Mouse (Mus musculus) forebrain, postnatal 0 days (tissue): Measurements from ENCODE around the gene Ralgapa1. TPM values are rescaled to one million over a fixed set of nuclear protein-coding genes. Genes with fewer than 3 reads are reported as not detected.
A peak's percentile ranks its signal among the peaks of the same experiment; 100 is the strongest.
"Not testable (repeated sequence)": the region's sequence is repeated elsewhere in the genome, so short reads cannot be mapped to it uniquely, and the experiment has no call there.

Experiments used
- ATAC-seq: fragments of 200-750 bp; cut with Nextera tagmentation; 2 replicates; pipeline ENCODE4 v1.8.0; 2017; ENCODE audit warnings: mild to moderate bottlenecking, moderate library complexity
- DNase-seq: peaks from one replicate; pipeline ENCODE4 v3.0.0-alpha.2; 2015
- H3K27ac ChIP-seq: fragments of 300-500 bp; sonication (generic); 2 replicates; pipeline ENCODE4 v1.5.1; 2014; ENCODE audit warnings: low read depth, mild to moderate bottlenecking, antibody characterized with exemption, low read length, moderate library complexity, mixed read lengths
- H3K27me3 ChIP-seq: fragments of 300-500 bp; sonication (generic); 2 replicates; pipeline ENCODE4 v1.6.1; 2014; ENCODE audit warnings: mild to moderate bottlenecking, low read length, mixed read lengths; ENCODE audit not compliant: insufficient read depth
- H3K36me3 ChIP-seq: fragments of 300-500 bp; sonication (generic); 2 replicates; pipeline ENCODE4 v1.6.1; 2014; ENCODE audit warnings: mild to moderate bottlenecking, moderate library complexity; ENCODE audit not compliant: insufficient read depth
- H3K4me1 ChIP-seq: fragments of 300-500 bp; sonication (generic); 2 replicates; pipeline ENCODE4 v1.6.1; 2014; ENCODE audit warnings: antibody characterized with exemption; ENCODE audit not compliant: insufficient read depth
- H3K4me2 ChIP-seq: fragments of 300-500 bp; sonication (generic); 2 replicates; pipeline ENCODE4 v1.6.1; 2014; ENCODE audit warnings: low read depth, mild to moderate bottlenecking, moderate library complexity
- H3K4me3 ChIP-seq: fragments of 300-500 bp; sonication (generic); 2 replicates; pipeline ENCODE4 v1.5.1; 2014; ENCODE audit warnings: low read depth, low read length, mixed read lengths
- H3K9ac ChIP-seq: fragments of 300-500 bp; sonication (generic); 2 replicates; pipeline ENCODE4 v1.6.1; 2014; ENCODE audit warnings: mild to moderate bottlenecking
- H3K9me3 ChIP-seq: fragments of 300-500 bp; sonication (generic); 2 replicates; pipeline ENCODE4 v1.6.1; 2016; ENCODE audit warnings: low read length
- CTCF ChIP-seq: sonication (generic); IDR thresholded peaks from 2 replicates; pipeline ENCODE4 v1.5.1; 2016; ENCODE audit warnings: antibody characterized with exemption, control low read depth, low read depth
- WGBS: fragments of 180-500 bp; shearing (Covaris S2); extraction: QIAGEN DNeasy Blood & Tissue Kit; methylation state at CpG from one replicate; pipeline ENCODE4 v1.1.7; 2014; 5-methylcytosine and 5-hydroxymethylcytosine counted together
- polyA plus RNA-seq: library from polyadenylated mRNA; unstranded; fragments of >200 nt; fragmentation: Nextera tagmentation; extraction: Ambion mirVana; gene quantifications from 2 replicates; pipeline ENCODE4 v1.2.1, GENCODE M21; 2015
- total RNA-seq: library from RNA; depleted of rRNA; stranded (reverse); fragments of >200 nt; gene quantifications from 2 replicates; pipeline ENCODE4 v1.2.3, GENCODE M21; 2014

Ralgapa1 gene
- total and polyA plus RNA-seq, 2 experiments from 2014 or later, result 14.8 to 107 TPM

DNA sequence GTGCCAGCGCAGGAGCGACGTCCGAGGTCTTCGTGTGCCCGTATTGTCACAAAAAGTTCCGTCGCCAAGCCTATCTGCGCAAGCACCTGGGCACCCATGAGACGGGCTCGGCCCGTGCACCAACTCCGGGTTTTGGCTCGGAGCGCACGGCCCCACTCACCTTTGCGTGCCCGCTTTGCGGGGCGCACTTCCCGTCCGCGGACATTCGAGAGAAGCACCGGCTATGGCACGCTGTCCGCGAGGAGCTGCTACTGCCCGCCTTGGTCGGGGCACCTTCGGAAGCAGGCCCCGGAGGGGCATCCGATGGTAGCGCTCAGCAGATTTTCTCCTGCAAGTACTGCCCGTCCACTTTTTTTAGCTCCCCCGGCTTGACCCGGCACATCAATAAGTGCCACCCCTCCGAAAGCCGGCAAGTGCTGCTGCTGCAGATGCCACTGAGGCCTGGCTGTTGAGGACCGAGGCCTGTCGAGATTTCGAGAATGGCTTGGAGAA lies 220.4 kb downstream of the Ralgapa1 start:
- H3K27ac ChIP-seq, result no peak overlapping the region
- no peak overlapping the region for H3K9ac ChIP-seq
- peaks cover 35% of the 10 kb centered on the region for H3K27me3 ChIP-seq
- peak overlapping the region; percentile 92 for H3K4me2 ChIP-seq
- peak overlapping the region; percentile 47 for H3K4me3 ChIP-seq
- DNase-seq, result peak; percentile 18
- H3K4me1 ChIP-seq, result peaks cover 10% of the 10 kb centered on the region; the same call in 1 of the 2 replicates
- no peak for TF ChIP-seq CTCF
- 8% methylated on average over 42 of the region's 42 CpGs for WGBS
- ATAC-seq, result 0 out of 2 replicates have a peak, but pooled peaks have one; percentile 1
- H3K9me3 ChIP-seq, result no peaks in the 10 kb centered on the region
- peaks cover 5% of the 10 kb centered on the region for H3K36me3 ChIP-seq

DNA sequence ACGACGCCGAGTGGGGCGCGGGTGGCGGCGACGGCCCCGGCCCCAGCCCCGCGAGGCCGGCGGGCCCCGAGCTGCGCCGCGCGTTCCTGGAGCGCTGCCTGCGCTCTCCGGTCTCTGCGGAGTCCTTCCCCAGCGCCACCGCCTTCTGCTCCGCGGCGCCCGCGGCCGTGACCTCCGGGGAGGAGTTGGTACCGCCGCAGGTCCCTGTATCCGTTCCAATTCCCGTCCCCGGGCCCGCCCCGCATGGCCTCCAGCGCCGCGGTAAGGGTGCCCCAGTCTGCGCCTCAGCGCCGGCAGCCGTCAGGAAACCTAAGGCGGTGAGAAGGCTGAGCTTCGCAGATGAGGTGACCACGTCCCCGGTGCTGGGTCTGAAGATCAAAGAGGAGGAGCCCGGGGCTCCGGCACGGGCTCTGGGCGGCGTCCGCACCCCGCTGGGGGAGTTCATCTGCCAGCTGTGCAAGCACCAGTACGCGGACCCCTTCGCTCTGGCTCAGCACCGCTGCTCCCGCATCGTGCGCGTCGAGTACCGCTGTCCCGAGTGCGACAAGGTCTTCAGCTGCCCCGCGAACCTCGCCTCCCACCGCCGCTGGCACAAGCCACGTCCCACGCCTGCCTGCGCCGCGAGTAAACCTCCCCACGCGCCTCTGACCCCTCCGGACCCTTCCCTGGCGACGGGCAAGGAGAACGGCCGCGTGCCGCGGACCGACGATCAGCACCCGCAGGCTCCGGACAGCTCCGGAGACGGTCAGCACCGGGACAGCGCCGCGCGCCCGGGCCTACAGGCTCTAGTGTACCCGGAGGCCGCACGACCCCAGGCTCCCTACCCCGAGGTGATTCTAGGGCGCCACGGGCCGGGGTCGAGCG lies 221.1 kb downstream of the Ralgapa1 start:
- Histone ChIP-seq H3K4me1 (peaks cover 10% of the 10 kb centered on the region; the same call in 1 of the 2 replicates), H3K9me3 (no peaks in the 10 kb centered on the region), H3K9ac (peak overlapping the region; percentile 45), H3K27ac (no peak overlapping the region), H3K36me3 (no peaks in the 10 kb centered on the region; the same call in 1 of the 2 replicates), H3K4me2 (peak overlapping the region; percentile 92), H3K4me3 (peak overlapping the region; percentile 47), H3K27me3 (peaks cover 35% of the 10 kb centered on the region)
- peak; percentile 46 for DNase-seq
- TF ChIP-seq CTCF, result no peak
- peak; percentile 61 for ATAC-seq
- WGBS, result 1% methylated on average over 108 of the region's 109 CpGs

- H3K27me3 ChIP-seq, result peaks cover 35% of the 10 kb centered on the region
- H3K36me3 ChIP-seq, result no peaks in the 10 kb centered on the region; the same call in 1 of the 2 replicates
- peak within 1 kb of the TSS; percentile 47 for H3K4me3 ChIP-seq
- no peaks in the 10 kb centered on the region for H3K9me3 ChIP-seq
- no peak within 1 kb of the TSS for H3K27ac ChIP-seq
- DNase-seq, result peak; percentile 51
- H3K4me2 ChIP-seq, result peak within 1 kb of the TSS; percentile 92
- ATAC-seq, result peak; percentile 70
- H3K9ac ChIP-seq, result peak within 1 kb of the TSS; percentile 45
- WGBS, result under 1% methylated on average over 65 of the region's 77 CpGs
- TF ChIP-seq CTCF, result no peak
- H3K4me1 ChIP-seq, result peaks cover 10% of the 10 kb centered on the region; the same call in 1 of the 2 replicates
These were observed 221.9 kb downstream of the Ralgapa1 start, which contains the start of gene Insm2 for GRCm38 (mm10) chr12:55598887-55599561. Gene Insm2, plus strand, starts transcription at chr12:55599427.

DNA sequence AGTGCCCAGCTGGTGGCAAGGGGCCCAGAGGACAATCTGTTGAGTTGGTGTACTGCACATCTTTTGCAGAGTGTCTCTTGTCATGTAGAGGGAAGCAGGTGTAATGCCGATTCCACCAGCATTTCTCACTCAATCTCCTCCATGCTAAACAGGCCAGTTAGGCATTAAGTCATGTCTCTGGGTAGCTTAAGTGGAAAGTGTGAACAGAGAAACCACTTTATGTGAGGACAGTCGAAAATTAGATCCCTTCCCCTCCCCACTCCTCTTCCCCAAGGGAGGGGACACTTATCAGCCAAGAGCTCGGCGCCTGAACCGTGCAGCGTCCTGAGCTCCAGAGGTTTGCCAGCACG lies 222.5 kb downstream of the Ralgapa1 start:
- peak overlapping the region; percentile 45; the same call in 1 of the 2 replicates for H3K9ac ChIP-seq
- peaks cover 35% of the 10 kb centered on the region for H3K27me3 ChIP-seq
- H3K4me2 ChIP-seq, result peak overlapping the region; percentile 92
- no peaks in the 10 kb centered on the region for H3K9me3 ChIP-seq
- H3K4me1 ChIP-seq, result peaks cover 10% of the 10 kb centered on the region; the same call in 1 of the 2 replicates
- DNase-seq (peak; percentile 27), ATAC-seq (no peak)
- TF ChIP-seq CTCF, result no peak
- H3K36me3 ChIP-seq, result no peaks in the 10 kb centered on the region; the same call in 1 of the 2 replicates
- peak overlapping the region; percentile 47 for H3K4me3 ChIP-seq
- no peak overlapping the region for H3K27ac ChIP-seq
- 5% methylated on average over 7 of the region's 7 CpGs for WGBS

GRCm38 (mm10) chr12:55586936-55587335 lies 234.0 kb downstream of the Ralgapa1 start:
- H3K9ac ChIP-seq, H3K4me1 ChIP-seq, H3K27ac ChIP-seq, H3K36me3 ChIP-seq, H3K27me3 ChIP-seq, H3K4me2 ChIP-seq, DNase-seq, ATAC-seq, H3K4me3 ChIP-seq, H3K9me3 ChIP-seq: not testable (repeated sequence)
- WGBS, result 49% methylated on average over 9 of the region's 9 CpGs

DNA sequence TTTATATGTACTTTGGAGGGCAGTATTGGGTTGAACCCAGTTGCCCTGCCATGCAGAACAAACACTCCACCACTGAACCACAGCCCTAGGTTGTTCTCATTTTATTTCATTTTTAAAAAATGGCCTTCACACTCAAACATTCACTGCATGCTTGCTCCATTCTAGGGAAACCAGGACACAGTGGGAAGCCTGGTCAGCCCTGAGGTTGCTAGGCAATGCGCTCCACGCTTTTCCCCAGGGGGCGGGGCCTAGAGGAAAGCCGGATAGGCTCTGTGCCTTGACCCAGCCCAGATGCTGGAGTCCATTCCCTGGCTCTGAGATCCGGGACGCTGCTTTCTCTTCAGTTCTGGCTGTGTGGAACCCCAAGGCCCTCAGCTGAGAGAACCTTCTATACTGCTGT lies 247.2 kb downstream of the Ralgapa1 start:
- 9% methylated on average over 6 of the region's 6 CpGs for WGBS
- H3K4me1 ChIP-seq, result no peaks in the 10 kb centered on the region
- no peak for DNase-seq
- H3K27me3 ChIP-seq, result no peaks in the 10 kb centered on the region
- ATAC-seq, result peak; percentile 66
- H3K9me3 ChIP-seq, result no peaks in the 10 kb centered on the region
- no peak overlapping the region for H3K27ac ChIP-seq
- no peaks in the 10 kb centered on the region for H3K36me3 ChIP-seq
- H3K4me3 ChIP-seq, result no peak overlapping the region
- no peak for TF ChIP-seq CTCF
- no peak overlapping the region for H3K4me2 ChIP-seq
- no peak overlapping the region for H3K9ac ChIP-seq
